In the genomic region with DNA sequence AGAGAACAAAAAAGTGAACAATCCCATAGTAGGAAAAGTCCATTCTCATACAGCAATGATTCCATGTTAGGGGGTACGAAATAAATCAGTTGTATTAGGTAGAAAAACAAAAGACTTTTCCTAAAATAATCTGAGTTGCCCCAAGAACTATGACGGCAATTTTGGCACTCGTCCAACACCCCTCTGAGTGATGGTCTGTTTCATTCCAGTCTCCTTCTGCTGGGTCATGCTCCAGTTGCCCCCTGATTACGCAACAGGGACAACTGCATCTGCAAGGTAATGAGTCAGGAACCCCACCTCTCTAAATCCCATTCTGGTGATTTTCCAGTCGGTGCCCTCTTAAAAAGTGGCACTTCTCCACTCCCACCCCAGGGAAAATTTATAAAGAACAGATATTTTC, we compare ENCODE assay signal across 9 mouse cellular contexts. TPM values are rescaled to one million over a fixed set of nuclear protein-coding genes. Genes with fewer than 3 reads are reported as not detected.
DNase-seq lines count a peak whose midpoint lies in the region; ATAC-seq and TF ChIP-seq lines count a peak whose summit lies in the region.
"Had no signal": no experiment of that assay in that cellular context is flagged by ENCODE, and none has a peak within 500 bp of the region (broad histone marks: within the 10 kb centered on the region; RNA-seq: fewer than 3 reads in every experiment).

No protein-coding gene starts in this region.

- CTCF ChIA-PET in Patski (lab: Charles Lee) = interaction anchor here (2.5 kb wide), 1 partner anchor 28 kb away, joined by 9 read pairs; no protein-coding TSS in a partner anchor

- H3K9ac ChIP-seq in embryonic facial prominence, embryonic 15.5 days = no peak overlapping the region
- H3K9ac ChIP-seq in kidney, embryonic 14.5 days (ENCODE audit: low read depth, low read length) = no peak overlapping the region
- H3K9ac ChIP-seq: midbrain, embryonic 12.5 days had no signal

- no peak for ATAC-seq in Patski
- ATAC-seq in embryonic facial prominence, embryonic 15.5 days (ENCODE audit: insufficient number of reproducible peaks, low FRiP score, low TSS enrichment, low read depth) = no peak
- ATAC-seq in kidney, embryonic 14.5 days (ENCODE audit: low FRiP score, low TSS enrichment) = no peak
- no peak for ATAC-seq in megakaryocyte progenitor cell, adult 5-6 weeks (replicated peaks; ENCODE audit: poor library complexity)

- 0 out of 2 replicates have a peak overlapping the region, but pooled peaks have one; percentile 2 for H3K4me2 ChIP-seq in embryonic facial prominence, embryonic 15.5 days (replicated peaks)
- peak overlapping the region; percentile 81 for H3K4me2 ChIP-seq in kidney, embryonic 14.5 days (replicated peaks; ENCODE audit: low read depth, low read length)

- in situ Hi-C loops in Patski (cut with MboI; ENCODE audit: low pct_unique_long_range_greater_than_20kb) = loop anchor here (25.0 kb wide), 1 partner anchor 444 kb away; no protein-coding TSS in a partner anchor

- intact Hi-C loops in left cerebral cortex, adult 2 months (cut with DNase I) = no loop called here

- no peak for DNase-seq in left cerebral cortex, adult 2 months (ENCODE audit: extremely low spot score in 1 of 2, low spot score in 2 of 2)
- no peak for DNase-seq in left cerebral cortex, adult 8-10 months (ENCODE audit: low spot score in 2 of 2)
- peak; percentile 79 for DNase-seq in Patski (ENCODE audit: low read depth, low spot score)
- no peak for DNase-seq in spleen, postnatal 14 days (ENCODE audit: low spot score in 2 of 2)

- H3K27me3 ChIP-seq in Patski = no peaks in the 10 kb centered on the region
- no peaks in the 10 kb centered on the region for H3K27me3 ChIP-seq in embryonic facial prominence, embryonic 15.5 days
- no peaks in the 10 kb centered on the region for H3K27me3 ChIP-seq in kidney, embryonic 14.5 days (ENCODE audit: control insufficient read depth, insufficient read depth, low read length)

- no peaks in the 10 kb centered on the region for H3K36me3 ChIP-seq in embryonic facial prominence, embryonic 15.5 days
- H3K36me3 ChIP-seq in kidney, embryonic 14.5 days (ENCODE audit: control insufficient read depth, insufficient read depth, low read length) = no peaks in the 10 kb centered on the region
- no peaks in the 10 kb centered on the region for H3K36me3 ChIP-seq in macrophage (ENCODE audit: inconsistent target)
- H3K36me3 ChIP-seq: midbrain, embryonic 12.5 days had no signal

- no peak overlapping the region for H3K27ac ChIP-seq in left cerebral cortex, adult 2 months
- no peak overlapping the region for H3K27ac ChIP-seq in embryonic facial prominence, embryonic 15.5 days (replicated peaks)
- H3K27ac ChIP-seq in kidney, embryonic 14.5 days (ENCODE audit: low read depth, low read length) = no peak overlapping the region
- peak overlapping the region; percentile 52; the same call in 1 of the 2 replicates for H3K27ac ChIP-seq in macrophage
- H3K27ac ChIP-seq: midbrain, embryonic 12.5 days had no signal

- WGBS in embryonic facial prominence, embryonic 15.5 days = 42% methylated on average over 5 of the region's 5 CpGs
- 47% methylated on average over 5 of the region's 5 CpGs for WGBS in kidney, embryonic 14.5 days
- WGBS in macrophage (ENCODE audit: missing documents) = 28% methylated on average over 5 of the region's 5 CpGs

- H3K4me1 ChIP-seq in embryonic facial prominence, embryonic 15.5 days = peaks cover 19% of the 10 kb centered on the region
- H3K4me1 ChIP-seq in kidney, embryonic 14.5 days (ENCODE audit: control insufficient read depth, insufficient read depth, low read length) = peaks cover 16% of the 10 kb centered on the region; the same call in 1 of the 2 replicates

- no peaks in the 10 kb centered on the region for H3K9me3 ChIP-seq in embryonic facial prominence, embryonic 15.5 days (replicated peaks)
- H3K9me3 ChIP-seq in kidney, embryonic 14.5 days (ENCODE audit: control insufficient read depth, low read length) = no peaks in the 10 kb centered on the region
- H3K9me3 ChIP-seq: midbrain, embryonic 12.5 days had no signal

- POLR2A ChIA-PET in Patski (lab: Charles Lee) = interaction anchor here (0.7 kb wide), 1 partner anchor 573 kb away, joined by 3 read pairs; no protein-coding TSS in a partner anchor

- peak overlapping the region; percentile 94 for H3K4me3 ChIP-seq in left cerebral cortex, adult 2 months
- no peak overlapping the region for H3K4me3 ChIP-seq in embryonic facial prominence, embryonic 15.5 days (replicated peaks)
- H3K4me3 ChIP-seq in kidney, embryonic 14.5 days (ENCODE audit: low read length) = peak overlapping the region; percentile 81; the same call in 1 of the 2 replicates
- H3K4me3 ChIP-seq in macrophage (ENCODE audit: inconsistent target) = peak overlapping the region; percentile 70

- H3K79me2 ChIP-seq in macrophage (ENCODE audit: inconsistent target) = peaks cover 37% of the 10 kb centered on the region

- TF ChIP-seq CTCF in left cerebral cortex, adult 2 months (IDR thresholded peaks at IDR 0.05) = no peak
- no peak for TF ChIP-seq CTCF in Patski (IDR thresholded peaks at IDR 0.05)

RNA-seq across cellular contexts. Expression of a gene that starts 0.9 kb away (rescaled TPM):
- 10 to 100 TPM; 43.1 to 43.4 TPM for total RNA-seq in left cerebral cortex, adult 2 months (2021)
- 10 to 100 TPM; 42.7 to 55.3 (median 49.4) TPM for total RNA-seq in left cerebral cortex, adult 8-10 months (2022)
- polyA plus RNA-seq in Patski (2021) = 287 TPM
- polyA plus RNA-seq in embryonic facial prominence, embryonic 15.5 days (2015; fragmentation: Nextera tagmentation; extraction: Ambion mirVana) = 147 and 156 TPM in 2 replicates
- 186 and 207 TPM in 2 replicates for polyA plus RNA-seq in kidney, embryonic 14.5 days (2014; fragmentation: Nextera tagmentation; extraction: Ambion mirVana)
- total RNA-seq in macrophage (2018; cell fraction: chromatin; rRNA removed) = 10 to 100 TPM in 16 of 26 experiments, 1 to 10 TPM in 10; 2.4 to 38.1 (median 13.1) TPM
- 100 to 1,000 TPM; 107 to 158 (median 137) TPM for total RNA-seq in macrophage (2018; cell fraction: cytosol; rRNA removed)
- 10 to 100 TPM; 16.9 to 77.1 (median 35.1) TPM for total RNA-seq in macrophage (2018; cell fraction: nucleus; rRNA removed)
- 115 to 197 TPM (median 149 TPM) in 3 replicates for polyA plus RNA-seq in macrophage (2018)
- total RNA-seq in megakaryocyte progenitor cell, adult 5-6 weeks (2015) = 266 and 287 TPM in 2 replicates
- 143 and 145 TPM in 2 replicates for total RNA-seq in megakaryocyte progenitor cell, adult 5-6 weeks (2017)

RNA-seq across cellular contexts. Expression of a gene that starts 35.7 kb away (rescaled TPM):
- total RNA-seq in left cerebral cortex, adult 2 months (2021) = under 1 TPM; 0.26 to 0.68 TPM
- 1 to 10 TPM in 1 of 4 experiments, under 1 TPM in 2, not detected in 1; 0.89 to 1.2 (median 0.89) TPM for total RNA-seq in left cerebral cortex, adult 8-10 months (2022)
- polyA plus RNA-seq in Patski (2021) (125 TPM), macrophage (2018) (17.3 to 79.9 TPM (median 28.5 TPM) in 3 replicates)
- polyA plus RNA-seq in embryonic facial prominence, embryonic 15.5 days (2015; fragmentation: Nextera tagmentation; extraction: Ambion mirVana) = 9.0 and 10.3 TPM in 2 replicates
- polyA plus RNA-seq in kidney, embryonic 14.5 days (2014; fragmentation: Nextera tagmentation; extraction: Ambion mirVana) = 14.9 and 15.6 TPM in 2 replicates
- total RNA-seq in macrophage (2018; cell fraction: chromatin; rRNA removed) = 10 to 100 TPM in 2 of 26 experiments, 1 to 10 TPM in 18, under 1 TPM in 3, not detected in 3; 0.59 to 14.6 (median 2.0) TPM
- 10 to 100 TPM in 13 of 26 experiments, 1 to 10 TPM in 13; 2.4 to 21.6 (median 10.9) TPM for total RNA-seq in macrophage (2018; cell fraction: cytosol; rRNA removed)
- total RNA-seq in macrophage (2018; cell fraction: nucleus; rRNA removed) = 10 to 100 TPM in 1 of 26 experiments, 1 to 10 TPM in 20, under 1 TPM in 5; 0.44 to 20.7 (median 2.7) TPM
- total RNA-seq in megakaryocyte progenitor cell, adult 5-6 weeks (2015) = 0.10 TPM in 1 of 2 replicates, not detected in the other
- not detected in 2 replicates for total RNA-seq in megakaryocyte progenitor cell, adult 5-6 weeks (2017)
